Mouse (Mus musculus) splenic B cell, adult 2 months (primary cell): ENCODE measurements around the gene Lrrc25.
A peak's percentile ranks its signal among the peaks of the same experiment; 100 is the strongest.

Experiments
- DNase-seq: peaks from one replicate; pipeline ENCODE4 v3.0.0-alpha.2; 2011; ENCODE audit warnings: low read depth, low spot score
- H3K27me3 ChIP-seq: 2 replicates; pipeline ENCODE4 v1.6.1; 2012; ENCODE audit warnings: mild to moderate bottlenecking, low read length, moderate library complexity, mixed read lengths; ENCODE audit not compliant: control insufficient read depth, poor library complexity, insufficient read depth, severe bottlenecking
- H3K36me3 ChIP-seq: 2 replicates; pipeline ENCODE4 v1.6.1; 2012; ENCODE audit warnings: mild to moderate bottlenecking, low read length, moderate library complexity, mixed read lengths; ENCODE audit not compliant: control insufficient read depth, poor library complexity, insufficient read depth, severe bottlenecking

Gene Lrrc25

GRCm38 (mm10) chr8:70595811-70596210 lies 20.1 kb upstream of the Lrrc25 start:
- Histone ChIP-seq H3K27me3 (no peaks in the 10 kb centered on the region), H3K36me3 (no peaks in the 10 kb centered on the region)
- DNase-seq: no peak

GRCm38 (mm10) chr8:70596216-70596615 lies 19.7 kb upstream of the Lrrc25 start:
- Histone ChIP-seq H3K27me3 (no peaks in the 10 kb centered on the region), H3K36me3 (no peaks in the 10 kb centered on the region)
- DNase-seq: no peak

- peak; percentile 43 for DNase-seq
- no peaks in the 10 kb centered on the region for H3K36me3 ChIP-seq
- no peaks in the 10 kb centered on the region for H3K27me3 ChIP-seq
These were observed 19.1 kb upstream of the Lrrc25 start for GRCm38 (mm10) chr8:70596775-70597416.

- Histone ChIP-seq H3K36me3 (no peaks in the 10 kb centered on the region), H3K27me3 (no peaks in the 10 kb centered on the region)
- DNase-seq: no peak
These were observed 18.3 kb upstream of the Lrrc25 start for GRCm38 (mm10) chr8:70597417-70598272.

GRCm38 (mm10) chr8:70598283-70598682 lies 17.7 kb upstream of the Lrrc25 start:
- H3K27me3 ChIP-seq: no peaks in the 10 kb centered on the region
- DNase-seq: no peak
- no peaks in the 10 kb centered on the region for H3K36me3 ChIP-seq

- no peak for DNase-seq
- H3K36me3 ChIP-seq: no peaks in the 10 kb centered on the region
- no peaks in the 10 kb centered on the region for H3K27me3 ChIP-seq
These were observed 17.2 kb upstream of the Lrrc25 start for GRCm38 (mm10) chr8:70598722-70599121.

- Histone ChIP-seq H3K27me3 (no peaks in the 10 kb centered on the region), H3K36me3 (no peaks in the 10 kb centered on the region)
- no peak for DNase-seq
These were observed 16.3 kb upstream of the Lrrc25 start for GRCm38 (mm10) chr8:70599507-70600290.

GRCm38 (mm10) chr8:70600473-70601270 lies 15.3 kb upstream of the Lrrc25 start:
- Histone ChIP-seq H3K36me3 (no peaks in the 10 kb centered on the region), H3K27me3 (no peaks in the 10 kb centered on the region)
- DNase-seq: no peak

- H3K36me3 ChIP-seq: no peaks in the 10 kb centered on the region
- H3K27me3 ChIP-seq: no peaks in the 10 kb centered on the region
- peak; percentile 84 for DNase-seq
These were observed 14.7 kb upstream of the Lrrc25 start for GRCm38 (mm10) chr8:70601271-70601649.

- no peaks in the 10 kb centered on the region for H3K27me3 ChIP-seq
- no peak for DNase-seq
- H3K36me3 ChIP-seq: no peaks in the 10 kb centered on the region
These were observed 13.7 kb upstream of the Lrrc25 start for GRCm38 (mm10) chr8:70602139-70602811.

GRCm38 (mm10) chr8:70604558-70604957 lies 11.4 kb upstream of the Lrrc25 start:
- no peaks in the 10 kb centered on the region for H3K27me3 ChIP-seq
- H3K36me3 ChIP-seq: no peaks in the 10 kb centered on the region
- DNase-seq: no peak

- Histone ChIP-seq H3K27me3 (no peaks in the 10 kb centered on the region), H3K36me3 (no peaks in the 10 kb centered on the region)
- DNase-seq: no peak
These were observed 9.8 kb upstream of the Lrrc25 start for GRCm38 (mm10) chr8:70605871-70606779.
